Mouse (Mus musculus) embryonic fibroblast, embryonic 13.5 days (primary cell): ENCODE measurements around the gene Tpi1.
A peak's percentile ranks its signal among the peaks of the same experiment; 100 is the strongest.

Experiments
- CTCF ChIP-seq: IDR thresholded peaks from 2 replicates; pipeline ENCODE4 v1.5.1; 2011; ENCODE audit warnings: mild to moderate bottlenecking, control low read depth, low read length, moderate library complexity, borderline replicate concordance; ENCODE audit not compliant: insufficient read depth
- POLR2A ChIP-seq: IDR thresholded peaks from 2 replicates; pipeline ENCODE4 v1.6.1; 2011; ENCODE audit warnings: low read depth, mild to moderate bottlenecking, control low read depth, low read length, moderate library complexity

DNA sequence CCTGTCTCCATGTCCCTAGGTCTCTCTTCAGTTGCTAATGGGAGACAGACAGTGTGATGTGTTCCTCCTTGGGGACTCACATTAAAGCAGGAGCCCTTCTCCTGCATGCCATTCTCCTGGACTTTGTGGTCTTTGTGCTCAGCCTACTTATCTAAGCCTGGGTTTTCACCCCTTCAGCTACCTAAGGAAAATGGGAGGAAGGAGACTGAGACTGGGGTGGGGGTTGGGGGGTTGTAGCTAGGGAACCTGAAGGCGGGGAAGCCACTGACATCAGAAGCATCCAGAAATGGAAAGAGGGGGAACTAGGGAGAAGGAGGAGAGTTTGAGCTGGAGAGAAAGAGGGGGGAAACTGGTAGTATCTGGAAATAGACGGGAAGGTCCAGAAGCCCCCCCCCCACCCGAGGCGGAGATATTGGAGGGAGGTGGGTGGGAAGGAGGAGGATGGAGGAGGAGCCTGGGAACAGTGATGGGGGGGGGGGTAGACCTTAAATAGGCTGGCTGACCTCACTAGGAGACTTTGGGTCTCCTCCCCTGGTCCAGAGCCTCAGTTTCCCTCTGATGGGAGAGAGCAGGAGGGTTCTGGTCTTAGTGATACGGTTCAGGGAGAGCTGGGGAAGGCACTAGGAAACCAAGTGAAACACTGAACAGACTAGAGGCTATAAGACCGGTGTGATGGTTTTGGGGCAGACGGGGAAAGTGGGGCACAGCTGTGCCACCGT lies 48.5 kb upstream of the Tpi1 start:
- TF ChIP-seq POLR2A (peak; percentile 47), CTCF (no peak)
